Mouse (Mus musculus) heart, adult 10 weeks (tissue): ENCODE data around the gene Gm45234. TPM values are rescaled to one million over a fixed set of nuclear protein-coding genes. Genes with fewer than 3 reads are reported as not detected.

Experiments
- polyA plus RNA-seq: library from polyadenylated mRNA; stranded (reverse); fragments of 350-450 nt; fragmentation: Illumina TruSeq; extraction: RNeasy Lipid Tissue Mini Kit (QIAGEN cat#74804); gene quantifications from one replicate; pipeline ENCODE4 v1.2.3, GENCODE M21; 2014; ENCODE audit warnings: low read depth, low replicate concordance

Gene Gm45234
- polyA plus RNA-seq, result not detected

DNA sequence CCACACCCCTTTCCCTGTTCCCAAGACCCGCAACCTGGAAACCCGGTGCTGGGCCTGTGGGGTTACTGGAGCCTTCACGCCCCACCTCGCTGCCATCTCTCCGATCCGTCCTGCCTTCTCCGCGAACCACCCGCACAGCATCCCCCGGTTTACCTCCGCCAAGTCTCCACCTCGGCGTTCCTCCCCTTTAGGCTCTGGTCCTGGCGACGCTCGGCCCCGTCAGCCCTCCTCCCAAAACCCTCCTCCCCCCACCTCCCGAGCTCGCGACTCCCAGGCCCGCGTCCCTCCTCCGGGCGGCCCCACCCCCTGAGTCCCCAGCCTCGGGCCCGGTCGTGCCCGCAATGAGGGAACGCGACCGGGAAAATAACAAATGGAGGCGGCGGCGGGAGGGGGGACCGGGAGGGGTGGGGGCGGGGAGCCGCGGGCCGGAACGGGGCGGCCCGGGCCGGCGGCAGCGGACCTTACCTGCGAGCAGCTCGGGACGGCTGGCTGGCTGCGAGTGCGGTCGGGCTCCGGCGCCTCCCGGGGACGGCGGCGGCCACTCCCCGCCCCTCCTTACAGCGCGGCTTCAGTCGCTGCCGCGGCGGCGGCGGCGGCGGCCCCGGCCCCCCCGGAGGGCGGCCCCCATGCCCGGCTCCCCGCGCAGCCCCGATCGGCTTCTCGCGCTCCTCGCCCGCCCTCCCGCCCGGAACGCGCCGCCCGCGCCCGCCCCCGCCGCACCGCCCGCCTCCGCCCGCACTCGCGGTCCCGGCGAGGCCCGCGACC lies at the start of gene Gm45234, which contains the start of gene Atn1:
TSS of gene Gm45234 (minus strand) at position 191 of the 765 bp plus-strand sequence.
TSS of gene Atn1 (minus strand) at position 694 of the 765 bp plus-strand sequence.

DNA sequence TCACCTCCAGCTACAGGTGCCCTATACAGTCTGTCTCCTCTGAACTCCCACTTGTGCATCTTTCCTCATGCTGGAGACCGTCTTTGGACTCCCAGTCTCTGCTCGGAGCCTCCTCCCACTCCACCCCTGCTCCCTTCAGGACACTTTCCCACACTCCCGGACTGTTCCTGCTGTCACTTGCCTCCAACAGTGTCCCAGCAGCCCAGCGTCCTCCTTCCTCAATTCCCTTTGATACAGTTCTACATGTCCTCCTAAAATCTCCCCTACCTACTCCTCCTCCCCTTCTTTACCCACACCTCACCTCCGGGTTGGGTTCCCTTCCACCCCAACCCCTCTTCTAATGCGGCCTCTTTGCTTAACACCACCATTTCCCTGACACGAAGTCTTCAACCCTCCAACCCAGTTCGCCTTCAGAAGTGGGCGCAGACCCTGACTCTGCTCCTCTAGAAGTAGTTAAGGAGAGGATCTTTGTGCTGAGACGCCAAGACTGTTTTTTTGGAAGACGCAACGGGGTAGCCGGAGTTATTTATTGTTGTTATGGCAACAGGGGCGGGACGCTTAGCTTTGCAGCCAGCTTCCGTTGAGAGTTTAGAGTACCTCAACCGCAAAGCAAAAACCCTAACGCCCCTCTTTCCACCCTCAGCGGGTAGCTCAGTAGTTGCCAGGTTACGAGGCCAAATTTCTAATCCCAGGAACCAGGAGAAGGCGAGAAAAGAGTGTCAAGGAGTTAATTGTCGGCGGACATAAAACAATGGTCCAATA lies 23.6 kb upstream of the Gm45234 start, which contains the start of gene Lrrc23:
TSS of gene Lrrc23 (minus strand) at position 506 of the 762 bp plus-strand sequence.

DNA sequence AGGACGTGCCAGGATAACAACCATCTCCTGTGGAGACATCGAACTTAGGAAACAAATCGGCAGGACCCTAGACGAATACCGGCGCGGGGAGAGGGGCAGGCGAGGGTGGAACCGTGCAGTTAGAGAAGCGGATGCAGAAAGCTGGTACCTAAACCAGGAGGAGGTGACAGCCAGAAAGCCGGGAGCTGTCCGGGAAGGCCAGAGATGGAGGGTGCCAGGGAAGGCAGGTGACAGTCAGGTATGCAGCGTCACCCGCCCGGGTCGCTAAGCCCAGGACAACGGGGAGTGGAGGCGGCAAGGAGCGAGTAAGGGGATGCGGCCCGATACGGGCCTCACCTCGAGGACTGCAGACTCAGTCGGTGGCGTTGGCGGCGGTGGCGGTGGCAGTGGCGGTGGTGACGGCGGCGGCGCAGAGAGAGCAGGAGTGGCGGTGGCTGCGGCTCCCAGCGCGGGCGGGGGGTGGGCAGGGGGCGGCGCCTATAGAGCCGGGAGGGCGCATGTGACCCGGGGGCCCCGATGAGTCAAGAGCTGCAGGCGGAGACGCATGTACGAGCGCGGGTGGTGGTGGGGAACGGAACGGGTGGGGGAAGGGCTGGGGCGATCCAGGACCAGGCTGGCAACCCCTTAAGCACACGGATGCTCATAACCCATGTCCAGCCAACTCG lies 13.4 kb upstream of the Gm45234 start, which contains the start of gene Eno2:
TSS of gene Eno2 (minus strand) at position 573 of the 665 bp plus-strand sequence.

DNA sequence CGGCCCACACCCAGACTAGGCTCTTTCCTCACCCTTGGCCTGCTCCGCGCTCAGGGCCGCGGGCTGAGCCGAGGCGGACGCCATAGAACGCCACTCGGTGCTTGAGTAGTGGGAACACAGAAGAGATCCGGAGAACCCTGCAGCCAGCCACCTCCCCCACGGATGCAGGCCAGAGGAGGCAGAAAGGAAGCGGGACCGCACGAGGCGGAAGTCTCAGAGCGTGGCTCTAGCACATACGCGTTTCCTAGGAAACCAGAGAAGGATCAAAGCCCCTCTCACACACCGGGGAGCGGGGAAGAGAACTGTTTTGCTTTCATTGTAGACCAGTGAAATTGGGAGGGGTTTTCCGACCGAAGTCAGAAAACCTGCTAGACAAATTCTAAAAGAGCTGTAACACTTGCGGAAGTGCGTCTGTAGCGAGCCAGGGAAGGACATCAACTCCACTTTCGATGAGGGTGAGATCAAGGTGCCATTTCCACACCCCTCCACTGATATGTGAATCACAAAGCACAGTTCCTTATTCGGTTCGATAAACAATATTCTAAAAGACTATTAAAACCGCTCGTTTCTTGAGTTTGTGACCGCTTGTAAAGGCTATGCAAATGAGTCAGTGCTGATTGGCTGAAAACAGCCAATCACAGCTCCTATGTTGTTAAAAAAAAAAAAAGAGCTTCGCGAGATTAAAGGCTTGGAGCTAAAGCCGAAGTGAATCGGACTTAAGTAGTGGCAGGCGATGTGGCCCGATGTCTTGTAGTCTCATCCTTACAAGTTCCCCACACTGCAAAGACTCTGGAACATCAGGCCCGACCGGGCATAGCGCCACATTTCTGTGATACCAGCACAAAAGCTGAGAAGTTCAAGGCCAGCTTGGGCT lies 14.7 kb downstream of the Gm45234 start, which contains the start of gene Grcc10:
TSS of gene Grcc10 (minus strand) at position 487 of the 874 bp plus-strand sequence.

DNA sequence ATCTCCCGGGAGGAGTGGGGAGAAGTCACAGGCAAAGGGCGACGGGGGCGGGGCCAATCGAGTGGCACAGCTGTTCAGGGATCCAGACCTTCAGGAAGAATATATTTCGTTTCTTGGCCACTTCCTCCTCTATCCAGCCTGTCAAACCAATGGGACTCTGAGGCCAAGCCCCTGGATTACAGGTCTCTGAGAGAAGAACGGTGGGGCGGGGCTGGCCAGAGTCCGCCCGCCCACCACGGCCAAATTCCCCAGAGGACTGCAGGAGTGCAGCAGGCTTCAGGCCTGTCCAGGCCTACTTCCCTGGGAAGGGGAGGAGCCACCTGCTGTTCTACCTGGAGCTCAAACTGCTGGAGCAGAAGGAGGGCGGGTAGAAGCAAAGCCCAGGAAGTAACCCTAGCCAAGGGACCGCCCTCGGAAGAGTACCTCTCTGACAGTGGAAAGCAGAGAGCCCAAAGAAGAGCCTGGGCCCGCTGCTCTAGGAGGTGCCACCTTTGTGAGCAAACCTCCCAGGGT lies 17.3 kb downstream of the Gm45234 start, which contains the start of gene Ptpn6:
TSS of gene Ptpn6 (minus strand) at position 204 of the 513 bp plus-strand sequence.

DNA sequence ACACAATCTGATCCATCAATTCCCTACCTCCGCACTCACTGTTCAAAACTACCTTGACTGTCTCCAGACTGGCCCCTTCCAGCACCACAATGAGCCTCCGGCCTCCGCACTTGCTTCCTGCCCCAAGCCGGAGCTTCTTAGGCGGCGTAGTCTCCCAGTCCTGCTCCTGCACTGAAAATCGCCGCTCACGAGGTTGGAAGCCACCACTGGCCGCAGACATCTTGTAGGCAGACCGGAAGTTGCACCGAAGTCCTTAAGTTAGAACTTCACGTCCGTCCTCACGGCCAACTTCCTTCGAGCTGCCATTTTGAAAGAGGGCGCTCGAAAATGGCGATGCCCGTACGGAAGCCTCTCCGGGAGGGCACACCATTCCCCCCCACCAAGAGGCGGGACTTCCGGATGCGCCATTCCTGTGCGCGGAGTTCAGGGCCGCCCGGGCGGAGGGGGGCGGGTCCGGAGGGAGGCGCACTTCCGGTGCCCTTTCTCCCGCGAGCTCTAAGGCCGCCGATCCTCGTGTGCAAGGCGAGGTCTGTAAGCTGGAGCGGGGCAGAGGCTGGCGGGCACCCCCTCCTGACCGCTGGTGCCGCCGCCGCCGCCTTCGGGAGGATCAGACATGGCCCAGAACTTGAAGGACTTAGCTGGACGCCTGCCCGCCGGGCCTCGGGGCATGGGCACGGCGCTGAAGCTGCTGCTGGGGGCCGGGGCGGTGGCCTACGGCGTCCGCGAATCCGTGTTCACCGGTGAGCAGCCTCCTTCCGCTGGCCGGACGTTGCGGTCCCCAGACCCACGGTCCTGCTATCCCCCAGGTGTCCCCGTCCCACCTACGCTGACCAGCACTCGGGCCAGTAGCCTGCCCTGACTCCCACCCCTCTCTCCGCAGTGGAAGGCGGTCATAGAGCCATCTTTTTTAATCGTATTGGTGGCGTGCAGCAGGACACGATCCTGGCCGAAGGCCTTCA lies 43.7 kb downstream of the Gm45234 start, which contains the start of the genes Emg1 and Phb2:
TSS of gene Emg1 (minus strand) at position 355 of the 959 bp plus-strand sequence.
TSS of gene Phb2 (plus strand) at position 513 of the 959 bp plus-strand sequence.

Other genes with a start within 250 kb of the Gm45234 start
- gene C1ra, start 243.6 kb downstream of the Gm45234 start, polyA plus RNA-seq, result 18.0 TPM
- 35.1 TPM for gene C1s1, start 213.7 kb downstream of the Gm45234 start, polyA plus RNA-seq
- gene C1rb, start 185.7 kb downstream of the Gm45234 start, polyA plus RNA-seq, result not detected
- gene C1s2, start 119.9 kb downstream of the Gm45234 start, polyA plus RNA-seq, result not detected
- 38.0 TPM for gene Lpcat3, start 93.0 kb downstream of the Gm45234 start, polyA plus RNA-seq
- gene Emg1, start 43.8 kb downstream of the Gm45234 start, polyA plus RNA-seq, result 95.4 TPM
- 219 TPM for gene Phb2, start 43.7 kb downstream of the Gm45234 start, polyA plus RNA-seq
- gene Ptpn6, start 17.3 kb downstream of the Gm45234 start, polyA plus RNA-seq, result 4.0 TPM
- 240 TPM for gene Grcc10, start 14.6 kb downstream of the Gm45234 start, polyA plus RNA-seq
- gene Atn1, start 503 bp upstream of the Gm45234 start, polyA plus RNA-seq, result 24.6 TPM
- gene Eno2, start 13.7 kb upstream of the Gm45234 start, polyA plus RNA-seq, result 1.6 TPM
- gene Lrrc23, start 23.7 kb upstream of the Gm45234 start, polyA plus RNA-seq, result 2.5 TPM
- 3.0 TPM for gene Spsb2, start 52.6 kb upstream of the Gm45234 start, polyA plus RNA-seq
- 811 TPM for gene Tpi1, start 58.3 kb upstream of the Gm45234 start, polyA plus RNA-seq
- 65.2 TPM for gene Usp5, start 73.5 kb upstream of the Gm45234 start, polyA plus RNA-seq
- 0.58 TPM for gene Cdca3, start 73.5 kb upstream of the Gm45234 start, polyA plus RNA-seq
- 11.1 TPM for gene Gnb3, start 84.3 kb upstream of the Gm45234 start, polyA plus RNA-seq
- gene P3h3, start 101.7 kb upstream of the Gm45234 start, polyA plus RNA-seq, result 17.8 TPM
- 1.1 TPM for gene Gpr162, start 108.0 kb upstream of the Gm45234 start, polyA plus RNA-seq
- gene Cd4, start 132.2 kb upstream of the Gm45234 start, polyA plus RNA-seq, result 0.42 TPM
- 1.6 TPM for gene Lag3, start 155.7 kb upstream of the Gm45234 start, polyA plus RNA-seq
- gene Ptms, start 164.1 kb upstream of the Gm45234 start, polyA plus RNA-seq, result 217 TPM
- gene Mlf2, start 175.4 kb upstream of the Gm45234 start, polyA plus RNA-seq, result 190 TPM
- gene Cops7a, start 209.5 kb upstream of the Gm45234 start, polyA plus RNA-seq, result 103 TPM
- gene Pianp, start 240.7 kb upstream of the Gm45234 start, polyA plus RNA-seq, result 0.86 TPM